9 mouse cellular contexts compared by ENCODE assay signal in genomic region chr11:96463986-96464715, GRCm38 (mm10). TPM values are rescaled to one million over a fixed set of nuclear protein-coding genes. Genes with fewer than 3 reads are reported as not detected.
DNase-seq lines count a peak whose midpoint lies in the region; ATAC-seq and TF ChIP-seq lines count a peak whose summit lies in the region.
"Had no signal": no experiment of that assay in that cellular context is flagged by ENCODE, and none has a peak within 500 bp of the region (broad histone marks: within the 10 kb centered on the region; RNA-seq: fewer than 3 reads in every experiment).

TSS of gene Skap1 (plus strand) at chr11:96464593.

- TF ChIP-seq CTCF in heart, adult 2 months (IDR thresholded peaks at IDR 0.05) = no peak

- no peaks in the 10 kb centered on the region for H3K36me3 ChIP-seq in heart, embryonic 12.5 days
- no peaks in the 10 kb centered on the region for H3K36me3 ChIP-seq in heart, adult 2 months (ENCODE audit: control insufficient read depth, insufficient read depth, low read length)
- H3K36me3 ChIP-seq in hindbrain, embryonic 11.5 days (ENCODE audit: control insufficient read depth, insufficient read depth, low read length) = no peaks in the 10 kb centered on the region
- no peaks in the 10 kb centered on the region for H3K36me3 ChIP-seq in liver, embryonic 16.5 days (ENCODE audit: control insufficient read depth, insufficient read depth)

- no peak for TF ChIP-seq EP300 in heart, adult 2 months (IDR thresholded peaks at IDR 0.05; ENCODE audit: insufficient read depth, low read depth, low read length)

- H3K4me3 ChIP-seq in heart, embryonic 12.5 days = peak within 1 kb of the TSS; percentile 49
- H3K4me3 ChIP-seq in heart, adult 2 months = no peak within 1 kb of the TSS
- peak within 1 kb of the TSS; percentile 28 for H3K4me3 ChIP-seq in hindbrain, embryonic 11.5 days (ENCODE audit: low read depth, low read length)
- H3K4me3 ChIP-seq in liver, embryonic 16.5 days (ENCODE audit: low read depth, low read length) = peak within 1 kb of the TSS; percentile 11; the same call in 1 of the 2 replicates

- peaks cover 71% of the 10 kb centered on the region for H3K27me3 ChIP-seq in heart, embryonic 12.5 days (replicated peaks)
- peaks cover 8% of the 10 kb centered on the region for H3K27me3 ChIP-seq in heart, adult 2 months (ENCODE audit: control insufficient read depth, insufficient read depth, low read length)
- peaks cover 25% of the 10 kb centered on the region for H3K27me3 ChIP-seq in hindbrain, embryonic 11.5 days (ENCODE audit: control insufficient read depth, insufficient read depth, low read length)
- peaks cover 43% of the 10 kb centered on the region for H3K27me3 ChIP-seq in liver, embryonic 16.5 days (ENCODE audit: control insufficient read depth, insufficient read depth, low read depth, low read length)

- no peak within 1 kb of the TSS for H3K27ac ChIP-seq in heart, embryonic 12.5 days (ENCODE audit: poor library complexity, severe bottlenecking)
- H3K27ac ChIP-seq in heart, adult 2 months = no peak within 1 kb of the TSS
- H3K27ac ChIP-seq in hindbrain, embryonic 11.5 days (ENCODE audit: low read depth, low read length) = no peak within 1 kb of the TSS
- H3K27ac ChIP-seq in liver, embryonic 16.5 days (ENCODE audit: low read length) = no peak within 1 kb of the TSS

- WGBS in heart, embryonic 12.5 days = 6% methylated on average over 39 of the region's 42 CpGs
- 7% methylated on average over 39 of the region's 42 CpGs for WGBS in heart, adult 2 months
- WGBS in hindbrain, embryonic 11.5 days = 7% methylated on average over 35 of the region's 42 CpGs
- WGBS in liver, embryonic 16.5 days (ENCODE audit: insufficient replicate concordance) = 8% methylated on average over 24 of the region's 42 CpGs

- no peaks in the 10 kb centered on the region for H3K9me3 ChIP-seq in heart, embryonic 12.5 days (replicated peaks)
- no peaks in the 10 kb centered on the region for H3K9me3 ChIP-seq in hindbrain, embryonic 11.5 days (ENCODE audit: control insufficient read depth, low read length)
- H3K9me3 ChIP-seq in liver, embryonic 16.5 days (replicated peaks; ENCODE audit: control insufficient read depth, low read length) = no peaks in the 10 kb centered on the region

- peak within 1 kb of the TSS; percentile 21; the same call in 1 of the 2 replicates for H3K9ac ChIP-seq in heart, embryonic 12.5 days
- no peak within 1 kb of the TSS for H3K9ac ChIP-seq in heart, adult 2 months (ENCODE audit: low read depth, low read length)
- H3K9ac ChIP-seq in hindbrain, embryonic 11.5 days (ENCODE audit: low read depth, low read length) = peak within 1 kb of the TSS; percentile 37; the same call in 1 of the 2 replicates
- H3K9ac ChIP-seq in liver, embryonic 16.5 days (ENCODE audit: low read depth, low read length) = no peak within 1 kb of the TSS

- no peak for TF ChIP-seq POLR2A in heart, adult 2 months (IDR thresholded peaks at IDR 0.05; ENCODE audit: insufficient read depth, low read depth, low read length)

- H3K4me1 ChIP-seq in heart, embryonic 12.5 days (replicated peaks) = peaks cover 25% of the 10 kb centered on the region
- H3K4me1 ChIP-seq in heart, adult 2 months (ENCODE audit: control insufficient read depth, insufficient read depth, low read length) = no peaks in the 10 kb centered on the region
- H3K4me1 ChIP-seq in hindbrain, embryonic 11.5 days (replicated peaks; ENCODE audit: control insufficient read depth, insufficient read depth, low read length) = peaks cover 9% of the 10 kb centered on the region
- no peaks in the 10 kb centered on the region for H3K4me1 ChIP-seq in liver, embryonic 16.5 days (ENCODE audit: control insufficient read depth, low read depth, low read length)

- H3K79me2 ChIP-seq in heart, adult 2 months (replicated peaks; ENCODE audit: control insufficient read depth, insufficient read depth, low read length) = no peaks in the 10 kb centered on the region

- no peak for ATAC-seq in heart, embryonic 12.5 days (ENCODE audit: insufficient number of reproducible peaks, low FRiP score)
- no peak for ATAC-seq in hindbrain, embryonic 11.5 days (ENCODE audit: low FRiP score)
- ATAC-seq in liver, embryonic 16.5 days (ENCODE audit: low read depth) = no peak

- peak within 1 kb of the TSS; percentile 85 for H3K4me2 ChIP-seq in heart, embryonic 12.5 days
- peak within 1 kb of the TSS; percentile 61 for H3K4me2 ChIP-seq in hindbrain, embryonic 11.5 days (replicated peaks; ENCODE audit: low read depth, low read length)
- peak within 1 kb of the TSS; percentile 44 for H3K4me2 ChIP-seq in liver, embryonic 16.5 days (ENCODE audit: low read depth, low read length)

- intact Hi-C loops in heart, adult 2 months (cut with DNase I) = no loop called here

- DNase-seq in heart, adult 2 months = no peak
- DNase-seq in ZHBTc4 (ENCODE audit: low read depth, low spot score) = peak; percentile 21
- peak; percentile 28 for DNase-seq in hindbrain, embryonic 11.5 days (ENCODE audit: low spot score)
- DNase-seq in thymus, postnatal 0 days (ENCODE audit: low spot score) = peak; percentile 88
- no peak for DNase-seq in frontal cortex, postnatal 14 days (ENCODE audit: low spot score in 2 of 2)
- no peak for DNase-seq in left cerebral cortex, adult 8-10 months (ENCODE audit: low spot score in 2 of 2)

RNA-seq across cellular contexts. Expression of gene Skap1, which starts in this region (rescaled TPM):
- polyA plus RNA-seq in heart, embryonic 12.5 days (2016; fragmentation: Nextera tagmentation; extraction: Ambion mirVana) = 0.50 and 0.60 TPM in 2 replicates
- total RNA-seq in heart, adult 2 months (2021) = under 1 TPM in 1 of 2 experiments, not detected in 1; 0.25 TPM
- polyA plus RNA-seq in heart, adult 2 months (2012; rRNA removed) = 0.67 and 0.98 TPM in 2 replicates
- polyA plus RNA-seq in hindbrain, embryonic 11.5 days (2014; fragmentation: Nextera tagmentation; extraction: Ambion mirVana) = 0.85 and 1.5 TPM in 2 replicates
- 0.12 and 0.39 TPM in 2 replicates for polyA plus RNA-seq in liver, embryonic 16.5 days (2015; fragmentation: Nextera tagmentation; extraction: Ambion mirVana)
- polyA plus RNA-seq in thymus, postnatal 0 days (2015; fragmentation: Nextera tagmentation; extraction: Ambion mirVana) = 376 and 450 TPM in 2 replicates
- 1 to 10 TPM; 2.2 to 2.5 (median 2.3) TPM for total RNA-seq in left cerebral cortex, adult 8-10 months (2022)
- total RNA-seq: CH12.LX had no signal

Comparison
In these comparisons a context has a peak if more than half of its experiments do, and no peak if none do; other contexts are left out.
1. RNA of gene Skap1 (polyA plus RNA-seq): 376 to 450 TPM in thymus, postnatal 0 days; 0.67 to 0.98 TPM in heart, adult 2 months, 0.85 to 1.5 TPM in hindbrain, embryonic 11.5 days, 0.50 to 0.60 TPM in heart, embryonic 12.5 days and 0.12 to 0.39 TPM in liver, embryonic 16.5 days; every median in the first group is over 100 times any median in the second.
2. H3K9ac ChIP-seq: peak in heart, embryonic 12.5 days (single experiment) and hindbrain, embryonic 11.5 days (single experiment); none in heart, adult 2 months (single experiment) and liver, embryonic 16.5 days (single experiment).
3. DNase-seq: peak in ZHBTc4 (single experiment), hindbrain, embryonic 11.5 days (single experiment) and thymus, postnatal 0 days (single experiment); none in heart, adult 2 months (0 of 2), frontal cortex, postnatal 14 days (0 of 2) and left cerebral cortex, adult 8-10 months (0 of 2).
4. Peak in every context shown above with its lines, with median percentiles within 50 percentile points of each other: H3K4me2 ChIP-seq.